Mouse (Mus musculus): ENCODE measurements around the gene Ulk4. TPM values are rescaled to one million over a fixed set of nuclear protein-coding genes. Genes with fewer than 3 reads are reported as not detected.
A peak's percentile ranks its signal among the peaks of the same experiment; 100 is the strongest.

Ulk4 gene
- polyA plus RNA-seq, 1 experiment from 2014 or later = 153 TPM

DNA sequence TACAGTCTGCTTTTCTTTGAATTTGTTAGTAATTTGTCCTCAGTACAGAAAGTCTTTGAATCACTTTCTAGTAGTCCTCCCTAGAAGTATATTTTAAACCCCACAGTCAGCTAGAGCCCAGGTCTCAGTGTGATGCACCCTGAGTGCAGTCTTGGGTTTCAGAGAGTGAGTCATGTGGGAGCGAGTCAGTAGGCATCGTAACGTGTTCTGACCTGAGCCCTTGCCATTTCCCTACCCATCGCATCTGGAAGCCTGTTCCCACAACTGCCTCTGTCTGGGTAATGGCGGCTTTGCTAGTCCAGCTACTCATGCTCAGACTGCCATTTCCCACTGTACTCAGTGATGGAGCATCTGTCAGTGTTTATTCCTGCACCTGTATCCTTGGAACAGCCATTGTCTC is 318.9 kb downstream of the Ulk4 start:
- Histone ChIP-seq H3K4me1 (ENCODE audit: control insufficient read depth, insufficient read depth, low read length) (0 out of 2 replicates have a peak, but pooled peaks cover 3% of the 10 kb centered on the region), H3K9ac (ENCODE audit: low read length) (no peak overlapping the region), H3K36me3 (ENCODE audit: control insufficient read depth, insufficient read depth, low read length) (peaks cover 69% of the 10 kb centered on the region), H3K4me2 (ENCODE audit: low read depth) (no peak overlapping the region), H3K27ac (ENCODE audit: low read depth, low read length) (no peak overlapping the region), H3K4me3 (ENCODE audit: low read depth, low read length) (no peak overlapping the region), H3K27me3 (ENCODE audit: control insufficient read depth, insufficient read depth, low read length) (no peaks in the 10 kb centered on the region), H3K9me3 (ENCODE audit: control insufficient read depth, low read length) (no peaks in the 10 kb centered on the region)
- DNase-seq (ENCODE audit: low spot score) (no peak), ATAC-seq (ENCODE audit: insufficient read depth, low FRiP score, low TSS enrichment) (no peak)
- 95% methylated on average over 5 of the region's 5 CpGs for WGBS

GRCm38 (mm10) chr9:120951947-120952346 is 325.1 kb downstream of the Ulk4 start:
- Histone ChIP-seq H3K4me1 (ENCODE audit: control insufficient read depth, insufficient read depth, low read length) (no peaks in the 10 kb centered on the region), H3K27me3 (ENCODE audit: control insufficient read depth, insufficient read depth, low read length) (no peaks in the 10 kb centered on the region), H3K4me2 (ENCODE audit: low read depth) (no peak overlapping the region), H3K9ac (ENCODE audit: low read length) (no peak overlapping the region), H3K36me3 (ENCODE audit: control insufficient read depth, insufficient read depth, low read length) (peaks cover 46% of the 10 kb centered on the region), H3K4me3 (ENCODE audit: low read depth, low read length) (no peak overlapping the region), H3K27ac (ENCODE audit: low read depth, low read length) (no peak overlapping the region), H3K9me3 (ENCODE audit: control insufficient read depth, low read length) (no peaks in the 10 kb centered on the region)
- ATAC-seq (ENCODE audit: insufficient read depth, low FRiP score, low TSS enrichment) (no peak), DNase-seq (ENCODE audit: low spot score) (no peak)
- whole genome bisulfite sequencing = 91% methylated on average over 3 of the region's 3 CpGs

DNA sequence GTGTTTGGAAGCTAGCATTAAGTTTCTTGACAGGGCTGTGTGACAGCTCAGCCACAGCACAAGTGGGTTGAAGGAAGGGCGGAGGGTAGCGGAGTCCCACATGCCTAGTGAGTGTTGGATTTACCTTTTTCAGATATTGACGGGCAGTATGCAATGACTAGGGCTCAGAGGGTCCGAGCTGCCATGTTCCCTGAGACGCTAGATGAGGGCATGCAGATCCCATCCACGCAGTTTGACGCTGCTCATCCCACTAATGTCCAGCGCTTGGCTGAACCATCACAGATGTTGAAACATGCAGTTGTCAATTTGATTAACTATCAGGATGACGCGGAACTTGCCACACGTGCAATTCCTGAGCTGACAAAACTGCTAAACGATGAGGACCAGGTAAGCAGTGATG is 326.2 kb downstream of the Ulk4 start:
- no peak for ATAC-seq (ENCODE audit: insufficient read depth, low FRiP score, low TSS enrichment)
- H3K27me3 ChIP-seq (ENCODE audit: control insufficient read depth, insufficient read depth, low read length) = no peaks in the 10 kb centered on the region
- H3K9ac ChIP-seq (ENCODE audit: low read length) = no peak overlapping the region
- H3K4me2 ChIP-seq (ENCODE audit: low read depth) = no peak overlapping the region
- WGBS = 94% methylated on average over 12 of the region's 12 CpGs
- no peaks in the 10 kb centered on the region for H3K9me3 ChIP-seq (ENCODE audit: control insufficient read depth, low read length)
- peaks cover 39% of the 10 kb centered on the region for H3K36me3 ChIP-seq (ENCODE audit: control insufficient read depth, insufficient read depth, low read length)
- DNase-seq (ENCODE audit: low spot score) = no peak
- no peak overlapping the region for H3K4me3 ChIP-seq (ENCODE audit: low read depth, low read length)
- no peaks in the 10 kb centered on the region for H3K4me1 ChIP-seq (ENCODE audit: control insufficient read depth, insufficient read depth, low read length)
- no peak overlapping the region for H3K27ac ChIP-seq (ENCODE audit: low read depth, low read length)

- H3K4me3 ChIP-seq (ENCODE audit: low read depth, low read length) = no peak overlapping the region
- ATAC-seq (ENCODE audit: insufficient read depth, low FRiP score, low TSS enrichment) = no peak
- DNase-seq (ENCODE audit: low spot score) = no peak
- no peaks in the 10 kb centered on the region for H3K4me1 ChIP-seq (ENCODE audit: control insufficient read depth, insufficient read depth, low read length)
- H3K27me3 ChIP-seq (ENCODE audit: control insufficient read depth, insufficient read depth, low read length) = no peaks in the 10 kb centered on the region
- WGBS = 96% methylated on average over 1 of the region's 1 CpGs
- H3K4me2 ChIP-seq (ENCODE audit: low read depth) = no peak overlapping the region
- H3K9me3 ChIP-seq (ENCODE audit: control insufficient read depth, low read length) = no peaks in the 10 kb centered on the region
- peaks cover 23% of the 10 kb centered on the region for H3K36me3 ChIP-seq (ENCODE audit: control insufficient read depth, insufficient read depth, low read length)
- no peak overlapping the region for H3K9ac ChIP-seq (ENCODE audit: low read length)
- H3K27ac ChIP-seq (ENCODE audit: low read depth, low read length) = no peak overlapping the region
These were observed 328.2 kb downstream of the Ulk4 start for GRCm38 (mm10) chr9:120948832-120949231.

DNA sequence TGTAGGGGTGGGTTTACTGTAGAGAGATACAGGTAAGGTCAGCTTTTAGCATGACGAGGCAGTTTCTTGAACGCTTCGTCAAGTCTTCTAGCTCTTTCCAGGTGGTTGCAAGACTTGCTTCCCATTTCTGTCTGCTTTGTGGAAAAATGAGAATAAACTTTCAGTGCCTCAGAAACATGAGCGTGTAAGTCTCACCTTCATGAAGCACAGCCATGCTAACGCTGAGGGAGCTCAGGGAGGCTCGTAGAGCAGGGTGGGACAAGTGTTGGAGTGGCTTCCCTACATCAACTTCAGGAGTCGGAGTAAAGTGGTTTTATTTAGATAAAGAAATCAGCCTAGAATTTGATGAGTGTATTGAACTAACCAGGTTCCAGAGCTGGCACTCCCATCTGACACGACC is 330.9 kb downstream of the Ulk4 start:
- Histone ChIP-seq H3K36me3 (ENCODE audit: control insufficient read depth, insufficient read depth, low read length) (peaks cover 5% of the 10 kb centered on the region), H3K4me1 (ENCODE audit: control insufficient read depth, insufficient read depth, low read length) (no peaks in the 10 kb centered on the region; the same call in 1 of the 2 replicates), H3K4me2 (ENCODE audit: low read depth) (no peak overlapping the region), H3K9me3 (ENCODE audit: control insufficient read depth, low read length) (no peaks in the 10 kb centered on the region), H3K9ac (ENCODE audit: low read length) (no peak overlapping the region), H3K27ac (ENCODE audit: low read depth, low read length) (no peak overlapping the region), H3K27me3 (ENCODE audit: control insufficient read depth, insufficient read depth, low read length) (no peaks in the 10 kb centered on the region), H3K4me3 (ENCODE audit: low read depth, low read length) (no peak overlapping the region)
- no peak for ATAC-seq (ENCODE audit: insufficient read depth, low FRiP score, low TSS enrichment)
- 87% methylated on average over 8 of the region's 8 CpGs for WGBS
- DNase-seq (ENCODE audit: low spot score) = no peak

DNA sequence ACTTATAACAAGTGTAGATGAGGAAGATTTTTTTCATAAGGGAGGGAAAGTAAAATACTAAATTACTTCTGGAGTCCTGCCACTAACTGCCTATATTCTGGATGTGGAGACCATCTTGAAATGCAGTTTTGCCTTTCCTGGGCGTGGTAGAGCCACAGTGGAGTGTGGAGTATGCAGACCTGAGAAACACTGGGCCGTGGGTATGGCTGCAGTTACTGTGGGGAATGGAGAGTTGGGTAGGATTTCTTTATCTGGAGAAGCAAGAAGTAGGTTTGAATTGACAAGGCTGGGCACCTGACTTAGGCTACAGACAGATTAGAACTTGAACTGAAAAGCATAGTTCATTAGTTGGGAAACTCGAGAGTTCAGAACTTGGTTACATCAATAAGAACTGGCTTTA is 332.8 kb downstream of the Ulk4 start:
- ATAC-seq (ENCODE audit: insufficient read depth, low FRiP score, low TSS enrichment) (no peak), DNase-seq (ENCODE audit: low spot score) (no peak)
- H3K4me2 ChIP-seq (ENCODE audit: low read depth) = no peak overlapping the region
- H3K4me3 ChIP-seq (ENCODE audit: low read depth, low read length) = no peak overlapping the region
- no peak overlapping the region for H3K27ac ChIP-seq (ENCODE audit: low read depth, low read length)
- H3K4me1 ChIP-seq (ENCODE audit: control insufficient read depth, insufficient read depth, low read length) = peaks cover 2% of the 10 kb centered on the region; the same call in 1 of the 2 replicates
- no peaks in the 10 kb centered on the region for H3K36me3 ChIP-seq (ENCODE audit: control insufficient read depth, insufficient read depth, low read length)
- H3K9me3 ChIP-seq (ENCODE audit: control insufficient read depth, low read length) = no peaks in the 10 kb centered on the region
- H3K9ac ChIP-seq (ENCODE audit: low read length) = no peak overlapping the region
- WGBS = 83% methylated on average over 3 of the region's 3 CpGs
- no peaks in the 10 kb centered on the region for H3K27me3 ChIP-seq (ENCODE audit: control insufficient read depth, insufficient read depth, low read length)

GRCm38 (mm10) chr9:120943757-120944156 is 333.2 kb downstream of the Ulk4 start:
- Histone ChIP-seq H3K4me3 (ENCODE audit: low read depth, low read length) (no peak overlapping the region), H3K9ac (ENCODE audit: low read length) (no peak overlapping the region), H3K27me3 (ENCODE audit: control insufficient read depth, insufficient read depth, low read length) (no peaks in the 10 kb centered on the region), H3K9me3 (ENCODE audit: control insufficient read depth, low read length) (no peaks in the 10 kb centered on the region), H3K27ac (ENCODE audit: low read depth, low read length) (no peak overlapping the region), H3K36me3 (ENCODE audit: control insufficient read depth, insufficient read depth, low read length) (no peaks in the 10 kb centered on the region), H3K4me1 (ENCODE audit: control insufficient read depth, insufficient read depth, low read length) (peaks cover 2% of the 10 kb centered on the region; the same call in 1 of the 2 replicates), H3K4me2 (ENCODE audit: low read depth) (no peak overlapping the region)
- ATAC-seq (ENCODE audit: insufficient read depth, low FRiP score, low TSS enrichment) = no peak
- WGBS = 91% methylated on average over 1 of the region's 1 CpGs
- no peak for DNase-seq (ENCODE audit: low spot score)

GRCm38 (mm10) chr9:120940858-120941257 is 336.1 kb downstream of the Ulk4 start:
- Histone ChIP-seq H3K4me2 (ENCODE audit: low read depth) (no peak overlapping the region), H3K9me3 (ENCODE audit: control insufficient read depth, low read length) (no peaks in the 10 kb centered on the region), H3K27me3 (ENCODE audit: control insufficient read depth, insufficient read depth, low read length) (no peaks in the 10 kb centered on the region), H3K36me3 (ENCODE audit: control insufficient read depth, insufficient read depth, low read length) (no peaks in the 10 kb centered on the region), H3K27ac (ENCODE audit: low read depth, low read length) (no peak overlapping the region), H3K4me1 (ENCODE audit: control insufficient read depth, insufficient read depth, low read length) (peaks cover 9% of the 10 kb centered on the region; the same call in 1 of the 2 replicates), H3K9ac (ENCODE audit: low read length) (no peak overlapping the region), H3K4me3 (ENCODE audit: low read depth, low read length) (no peak overlapping the region)
- no peak for ATAC-seq (ENCODE audit: insufficient read depth, low FRiP score, low TSS enrichment)
- WGBS = 84% methylated on average over 3 of the region's 3 CpGs
- DNase-seq (ENCODE audit: low spot score) = no peak

DNA sequence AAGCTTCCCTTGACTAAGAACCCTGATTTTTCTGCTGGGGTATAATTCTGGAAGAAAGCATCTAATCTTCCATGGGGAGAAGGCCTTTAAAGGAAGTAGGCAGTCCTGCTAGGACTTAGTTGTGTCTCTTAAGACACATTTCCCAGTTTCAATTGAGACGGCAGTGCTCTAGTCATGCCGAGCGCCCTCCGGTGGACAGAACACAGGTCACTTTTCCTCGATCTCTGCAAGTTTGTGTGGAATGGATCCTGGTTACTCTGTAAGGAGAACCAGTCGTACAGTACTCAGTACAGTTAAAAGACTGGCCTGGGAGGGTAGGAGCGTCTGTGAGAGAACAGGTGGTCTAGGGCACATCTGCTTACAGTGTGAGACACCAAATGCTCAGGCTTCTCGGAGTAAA is 340.6 kb downstream of the Ulk4 start:
- H3K9ac ChIP-seq (ENCODE audit: low read length) = no peak overlapping the region
- H3K36me3 ChIP-seq (ENCODE audit: control insufficient read depth, insufficient read depth, low read length) = no peaks in the 10 kb centered on the region; the same call in 1 of the 2 replicates
- DNase-seq (ENCODE audit: low spot score) = peak; percentile 74
- H3K4me2 ChIP-seq (ENCODE audit: low read depth) = peak overlapping the region; percentile 96
- H3K4me1 ChIP-seq (ENCODE audit: control insufficient read depth, insufficient read depth, low read length) = peaks cover 17% of the 10 kb centered on the region; the same call in 1 of the 2 replicates
- H3K27me3 ChIP-seq (ENCODE audit: control insufficient read depth, insufficient read depth, low read length) = no peaks in the 10 kb centered on the region
- peak overlapping the region; percentile 93; the same call in 1 of the 2 replicates for H3K4me3 ChIP-seq (ENCODE audit: low read depth, low read length)
- H3K27ac ChIP-seq (ENCODE audit: low read depth, low read length) = no peak overlapping the region
- H3K9me3 ChIP-seq (ENCODE audit: control insufficient read depth, low read length) = no peaks in the 10 kb centered on the region
- 32% methylated on average over 8 of the region's 8 CpGs for WGBS
- no peak for ATAC-seq (ENCODE audit: insufficient read depth, low FRiP score, low TSS enrichment)
